Mouse (Mus musculus) monocyte, adult 59 days (primary cell): Measurements from ENCODE around the gene Vmn1r170. TPM values are rescaled to one million over a fixed set of nuclear protein-coding genes. Genes with fewer than 3 reads are reported as not detected.

Source experiments
- total RNA-seq, 2 experiments: library from RNA; stranded (reverse); gene quantifications; one replicate each; pipeline ENCODE4 v1.2.4; 2023

The Vmn1r170 gene
- total RNA-seq = not detected

GRCm38 (mm10) chr7:23605875-23606274, at the start of gene Vmn1r170:
Gene Vmn1r170, plus strand, starts transcription at chr7:23606175.

GRCm38 (mm10) chr7:23575226-23575625, 30.7 kb upstream of the Vmn1r170 start, which contains the start of gene Vmn1r169:
Gene Vmn1r169, plus strand, starts transcription at chr7:23575526.

GRCm38 (mm10) chr7:23630422-23630821, 24.4 kb downstream of the Vmn1r170 start, which contains the start of gene Vmn1r171:
Gene Vmn1r171, plus strand, starts transcription at chr7:23630722.

Other genes with a start within 250 kb of the Vmn1r170 start
- not detected for gene Nlrp5, start 220.3 kb upstream of the Vmn1r170 start, total RNA-seq
- not detected for gene Vmn1r167, start 99.0 kb upstream of the Vmn1r170 start, total RNA-seq
- gene Vmn1r168, start 66.4 kb upstream of the Vmn1r170 start, total RNA-seq = not detected
- gene Vmn1r169, start 30.6 kb upstream of the Vmn1r170 start, total RNA-seq = not detected
- not detected for gene Vmn1r171, start 24.5 kb downstream of the Vmn1r170 start, total RNA-seq
- gene Vmn1r172, start 52.1 kb downstream of the Vmn1r170 start, total RNA-seq = not detected
- gene Vmn1r173, start 94.5 kb downstream of the Vmn1r170 start, total RNA-seq = not detected
- gene Vmn1r174, start 146.1 kb downstream of the Vmn1r170 start, total RNA-seq = not detected
- gene Vmn1r175, start 204.5 kb downstream of the Vmn1r170 start, total RNA-seq = not detected
- not detected for gene Vmn1r176, start 231.2 kb downstream of the Vmn1r170 start, total RNA-seq